Mouse (Mus musculus) erythroblast, embryonic 14.5 days (primary cell): ENCODE results near the gene Cntd1. TPM values are rescaled to one million over a fixed set of nuclear protein-coding genes. Genes with fewer than 3 reads are reported as not detected.

Experiments used
- H3K27me3 ChIP-seq: 2 replicates; pipeline ENCODE4 v1.6.1; 2012; ENCODE audit warnings: inconsistent platforms; ENCODE audit not compliant: control insufficient read depth
- H3K36me3 ChIP-seq: 2 replicates; pipeline ENCODE4 v1.6.1; 2012; ENCODE audit warnings: mild to moderate bottlenecking, inconsistent platforms; ENCODE audit not compliant: control insufficient read depth
- H3K4me1 ChIP-seq: 2 replicates; pipeline ENCODE4 v1.6.1; 2012; ENCODE audit warnings: inconsistent platforms; ENCODE audit not compliant: control insufficient read depth
- H3K4me3 ChIP-seq: replicated peaks from 2 replicates; pipeline ENCODE3; 2012; ENCODE audit warnings: moderate library complexity, mild to moderate bottlenecking, inconsistent platforms
- H3K9me3 ChIP-seq: 2 replicates; pipeline ENCODE4 v1.6.1; 2012; ENCODE audit warnings: low read length, inconsistent platforms, mixed read lengths; ENCODE audit not compliant: control insufficient read depth
- GATA1 ChIP-seq: IDR thresholded peaks from 2 replicates; pipeline ENCODE4 v1.6.1; 2012; ENCODE audit warnings: low read length, inconsistent platforms, mixed read lengths
- TAL1 ChIP-seq: IDR thresholded peaks from 3 replicates; pipeline ENCODE4 v1.6.1; 2012; ENCODE audit warnings: low read length, inconsistent platforms, mixed read lengths
- polyA plus RNA-seq: library from polyadenylated mRNA; stranded (reverse); fragments of >175 nt; gene quantifications from 2 replicates; pipeline ENCODE4 v1.2.3, GENCODE M21; 2012

Gene Cntd1
- polyA plus RNA-seq, result 0.02 TPM in 1 of 2 replicates, not detected in the other

DNA sequence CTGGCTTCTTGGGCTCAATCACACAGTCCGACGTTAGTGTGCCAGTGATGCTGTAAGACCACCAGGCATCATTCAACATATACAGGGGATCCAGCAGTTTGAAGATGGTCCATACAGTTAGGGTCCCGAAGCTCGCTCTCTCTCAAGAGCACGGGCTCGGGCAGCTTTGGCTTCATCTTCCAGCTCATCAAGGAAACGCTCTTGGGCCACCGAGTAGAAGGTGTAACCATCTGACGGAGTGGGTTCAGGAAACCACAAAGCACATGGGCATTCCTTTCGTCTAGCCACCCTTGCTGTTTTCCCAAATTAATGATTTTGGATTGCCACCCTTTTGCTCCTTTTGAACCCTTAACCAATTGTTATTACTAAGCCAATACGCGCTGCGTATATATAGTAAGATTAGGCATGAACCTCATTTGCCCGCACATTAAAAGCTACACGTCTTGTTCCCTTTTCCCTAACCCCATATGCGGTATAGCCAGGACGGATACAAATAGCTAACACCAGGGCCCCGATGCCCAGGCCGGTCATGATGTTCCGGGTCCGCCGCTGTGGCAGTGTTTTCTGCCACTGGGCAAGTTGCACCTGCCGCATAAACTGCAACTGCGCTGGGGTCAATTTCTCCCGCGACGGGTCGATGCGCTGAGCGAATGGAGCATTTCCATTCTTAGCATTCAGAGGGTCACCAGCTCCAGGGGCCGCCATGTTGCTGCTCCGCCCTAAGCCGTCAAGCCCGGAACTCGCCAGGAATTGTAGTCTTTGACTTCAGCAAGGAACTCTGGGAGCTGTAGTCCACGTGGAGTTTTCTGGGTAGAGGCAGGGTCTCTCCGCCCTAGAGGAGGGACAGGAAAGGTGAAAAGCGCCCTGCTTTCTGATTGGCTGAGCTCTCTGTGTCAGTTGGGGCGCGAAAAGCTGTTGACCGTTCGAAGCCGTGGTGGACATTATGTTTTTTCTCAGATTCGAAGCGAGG, at the start of gene Cntd1, which contains the start of gene Coa3:
Gene Cntd1 (plus strand): TSS at position 790 of the 970 bp plus-strand sequence.
Gene Coa3 (minus strand): TSS at position 892 of the 970 bp plus-strand sequence.
- Histone ChIP-seq H3K36me3 (peaks cover 41% of the 10 kb centered on the region), H3K4me3 (peak within 1 kb of the TSS; percentile 83), H3K4me1 (peaks cover 38% of the 10 kb centered on the region), H3K27me3 (peaks cover 5% of the 10 kb centered on the region), H3K9me3 (no peaks in the 10 kb centered on the region)
- no peak for TF ChIP-seq GATA1
- no peak for TF ChIP-seq TAL1

DNA sequence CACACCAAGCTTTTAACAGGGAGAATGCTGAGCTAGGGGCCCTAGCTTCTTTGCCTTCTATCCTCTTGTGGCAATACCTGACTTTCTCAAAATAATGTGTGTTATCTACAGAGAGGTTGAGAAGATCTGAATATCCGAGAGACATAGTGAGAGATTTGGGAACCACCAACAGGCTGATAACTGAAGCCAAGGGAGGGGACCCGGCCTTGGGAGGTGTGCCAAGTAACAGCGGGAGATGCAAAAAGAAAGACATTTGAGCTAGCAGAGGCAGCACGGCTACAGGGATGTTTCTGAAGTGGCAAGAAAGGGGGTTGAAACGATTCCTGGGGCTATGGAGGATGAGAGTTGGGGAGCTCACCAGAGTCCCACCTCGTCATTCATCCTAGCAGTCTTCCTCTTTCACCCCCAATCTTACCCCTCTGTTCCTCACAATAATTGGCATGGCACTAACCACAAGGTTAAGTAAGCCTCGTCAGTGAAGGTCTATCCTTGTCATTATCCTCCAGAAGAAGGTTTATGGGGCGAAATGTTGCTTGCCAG, 49.4 kb upstream of the Cntd1 start:
- H3K27me3 ChIP-seq, result peaks cover 72% of the 10 kb centered on the region
- no peak overlapping the region for H3K4me3 ChIP-seq
- TF ChIP-seq GATA1 (no peak), TAL1 (no peak)
- H3K4me1 ChIP-seq, result peaks cover 20% of the 10 kb centered on the region
- H3K9me3 ChIP-seq, result no peaks in the 10 kb centered on the region
- peaks cover 2% of the 10 kb centered on the region; the same call in 1 of the 2 replicates for H3K36me3 ChIP-seq

DNA sequence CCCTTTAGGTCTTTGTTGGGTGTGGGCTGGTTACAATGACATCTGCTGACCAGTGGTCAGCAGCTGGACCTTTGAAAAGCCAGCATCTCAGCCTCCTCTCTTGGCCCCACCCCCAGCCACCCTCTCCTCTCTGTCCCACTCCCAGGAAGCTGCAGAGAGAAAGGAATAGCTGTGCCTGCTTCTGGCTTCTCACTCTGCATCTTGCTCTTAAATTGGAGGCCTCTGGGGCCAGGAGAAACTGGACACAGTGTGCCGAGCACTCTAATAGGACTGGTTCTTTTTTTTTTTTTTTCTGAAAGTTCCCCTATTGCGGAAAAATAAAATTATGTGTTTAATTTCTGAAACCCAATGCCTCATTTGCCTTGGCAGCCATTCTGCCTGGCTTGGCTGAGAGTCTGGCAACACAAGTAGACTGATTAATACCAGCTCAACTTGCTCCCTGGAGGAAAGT, 48.7 kb upstream of the Cntd1 start:
- TF ChIP-seq TAL1, result no peak
- no peak for TF ChIP-seq GATA1

DNA sequence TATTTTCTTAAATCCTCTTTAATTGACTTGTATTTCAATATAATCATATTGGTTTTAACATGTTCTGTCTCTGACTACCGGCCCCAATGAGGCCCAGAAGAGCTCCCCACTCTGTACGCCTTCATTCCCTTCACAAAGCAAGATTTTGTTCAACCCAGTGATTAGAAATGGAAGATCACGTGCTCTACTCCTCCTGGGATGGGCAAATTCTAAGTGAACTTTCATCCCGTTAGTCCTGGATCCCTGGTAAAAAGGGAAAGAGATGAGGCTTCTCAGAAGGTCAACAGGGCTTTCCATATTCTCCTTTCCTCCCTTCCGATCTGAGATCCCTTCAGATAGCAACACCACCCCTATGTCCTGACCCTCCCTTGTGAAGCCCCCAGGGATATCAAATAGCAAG, 48.3 kb upstream of the Cntd1 start:
- peaks cover 81% of the 10 kb centered on the region for H3K27me3 ChIP-seq
- H3K4me1 ChIP-seq, result peaks cover 9% of the 10 kb centered on the region
- H3K36me3 ChIP-seq, result no peaks in the 10 kb centered on the region
- H3K4me3 ChIP-seq, result no peak overlapping the region
- no peaks in the 10 kb centered on the region for H3K9me3 ChIP-seq
- no peak for TF ChIP-seq TAL1
- no peak for TF ChIP-seq GATA1

More for the DNA sequence above, 48.7 kb upstream of the Cntd1 start:
- no peak overlapping the region for H3K4me3 ChIP-seq
- no peaks in the 10 kb centered on the region for H3K9me3 ChIP-seq
- peaks cover 78% of the 10 kb centered on the region for H3K27me3 ChIP-seq
- H3K4me1 ChIP-seq, result peaks cover 14% of the 10 kb centered on the region
- H3K36me3 ChIP-seq, result no peaks in the 10 kb centered on the region; the same call in 1 of the 2 replicates

DNA sequence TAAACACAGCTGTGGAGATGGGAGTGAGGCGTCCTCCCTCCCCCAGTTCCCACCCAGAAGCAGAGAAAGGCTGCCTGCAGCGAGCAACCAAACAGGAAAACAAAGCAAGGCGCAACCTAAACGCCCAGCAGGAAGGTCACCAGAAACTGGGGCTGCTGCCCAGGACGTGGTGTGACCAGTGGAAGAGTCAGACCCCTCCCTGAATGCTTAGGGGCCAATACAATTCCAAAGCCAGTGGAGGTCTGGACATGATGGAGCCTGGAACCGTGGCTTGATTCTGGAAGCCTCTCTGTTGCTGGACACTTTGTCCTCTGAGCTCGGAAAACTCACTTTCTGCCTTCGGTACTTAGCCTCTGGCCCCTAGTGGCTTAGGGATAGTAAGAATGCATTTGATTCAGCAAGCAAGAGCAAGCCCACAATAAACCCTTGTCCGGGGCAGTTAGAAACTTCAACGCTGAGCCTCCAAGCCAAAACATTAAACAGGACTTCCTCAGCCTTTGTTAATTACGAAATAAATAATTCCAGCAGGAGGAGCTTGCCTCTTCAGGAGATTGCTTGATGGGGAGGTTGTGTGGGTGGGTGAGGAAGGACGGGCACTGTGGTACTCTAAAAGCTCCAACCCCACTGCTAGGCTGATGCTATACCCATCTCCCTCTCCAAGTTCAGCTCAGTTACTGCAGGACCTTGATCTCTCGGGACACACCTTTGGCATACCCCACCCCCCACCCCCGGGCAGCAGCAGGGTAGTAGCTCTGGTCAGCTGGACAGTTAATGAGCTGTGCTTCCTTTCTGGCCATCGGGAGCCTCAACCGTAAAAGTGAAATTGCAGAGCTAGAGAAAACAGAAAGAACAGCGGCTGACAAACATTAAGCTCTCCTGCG, 47.6 kb upstream of the Cntd1 start:
- peaks cover 82% of the 10 kb centered on the region for H3K27me3 ChIP-seq
- no peaks in the 10 kb centered on the region for H3K9me3 ChIP-seq
- no peak for TF ChIP-seq TAL1
- TF ChIP-seq GATA1, result no peak
- H3K4me1 ChIP-seq, result peaks cover 5% of the 10 kb centered on the region
- H3K36me3 ChIP-seq, result no peaks in the 10 kb centered on the region
- no peak overlapping the region for H3K4me3 ChIP-seq

DNA sequence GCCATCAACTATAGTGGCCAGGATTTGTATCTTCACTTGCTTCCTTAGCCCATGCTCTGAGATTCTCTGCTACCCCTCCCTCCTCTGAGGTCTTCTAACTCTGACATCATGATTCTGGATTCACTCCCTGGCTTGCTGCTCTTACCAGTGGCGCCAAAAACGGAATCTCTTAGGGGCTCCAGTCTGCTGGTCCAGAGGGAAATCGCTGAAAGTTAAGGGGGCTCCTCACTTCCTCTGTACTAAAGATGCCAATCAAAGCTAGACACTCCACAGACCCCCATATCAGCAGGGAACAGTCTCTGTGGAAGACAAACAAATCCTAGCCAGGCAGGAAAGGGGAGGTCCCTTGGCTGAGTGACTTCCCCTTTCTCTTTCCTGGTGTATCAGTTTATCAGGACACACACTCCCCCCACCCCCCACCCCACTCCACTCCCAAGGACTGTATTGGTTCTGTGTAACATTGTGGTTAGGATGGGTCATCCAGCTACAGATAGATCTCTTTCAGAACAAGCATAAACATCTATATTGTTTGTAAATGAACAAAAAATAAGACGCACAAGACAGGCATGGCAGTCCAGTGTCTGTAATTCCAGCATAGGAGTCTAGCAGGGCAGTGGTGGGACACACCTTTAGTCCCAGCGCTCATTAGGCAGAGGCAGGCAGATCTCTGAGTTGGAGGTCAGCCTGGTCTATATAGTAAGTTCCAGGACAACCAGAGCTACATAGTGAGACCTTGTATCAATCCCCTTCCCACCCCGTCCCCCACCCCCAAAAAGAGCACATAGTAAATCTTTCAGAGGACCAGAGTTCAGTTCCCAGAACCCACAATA, 46.6 kb upstream of the Cntd1 start:
- H3K4me3 ChIP-seq, result no peak overlapping the region
- H3K9me3 ChIP-seq, result peaks cover 4% of the 10 kb centered on the region; the same call in 1 of the 2 replicates
- no peaks in the 10 kb centered on the region for H3K36me3 ChIP-seq
- H3K4me1 ChIP-seq, result peaks cover 1% of the 10 kb centered on the region; the same call in 1 of the 2 replicates
- peaks cover 86% of the 10 kb centered on the region for H3K27me3 ChIP-seq
- no peak for TF ChIP-seq GATA1
- no peak for TF ChIP-seq TAL1

DNA sequence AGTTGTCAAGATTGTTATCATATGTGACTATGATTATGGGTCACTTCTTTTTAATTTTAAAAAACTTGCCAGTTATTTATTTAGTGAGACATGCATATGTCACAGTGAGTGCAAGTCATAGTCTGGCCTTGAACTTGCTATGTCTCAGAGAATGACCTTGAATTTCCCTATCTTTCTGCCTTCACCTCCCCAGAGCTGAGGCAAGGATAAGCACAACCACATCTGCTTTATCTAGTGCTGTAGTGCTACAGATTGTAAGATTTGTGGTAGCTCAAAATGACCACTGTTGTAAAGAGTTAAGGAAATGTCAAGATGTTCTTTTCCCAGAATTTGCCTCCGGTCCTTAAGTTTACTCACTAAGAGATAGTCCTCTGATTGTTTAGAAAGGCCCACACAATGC, 45.6 kb upstream of the Cntd1 start:
- peaks cover 1% of the 10 kb centered on the region; the same call in 1 of the 2 replicates for H3K4me1 ChIP-seq
- no peaks in the 10 kb centered on the region for H3K36me3 ChIP-seq
- H3K4me3 ChIP-seq, result no peak overlapping the region
- H3K9me3 ChIP-seq, result peaks cover 4% of the 10 kb centered on the region; the same call in 1 of the 2 replicates
- H3K27me3 ChIP-seq, result peaks cover 78% of the 10 kb centered on the region
- TF ChIP-seq GATA1, result no peak
- no peak for TF ChIP-seq TAL1

DNA sequence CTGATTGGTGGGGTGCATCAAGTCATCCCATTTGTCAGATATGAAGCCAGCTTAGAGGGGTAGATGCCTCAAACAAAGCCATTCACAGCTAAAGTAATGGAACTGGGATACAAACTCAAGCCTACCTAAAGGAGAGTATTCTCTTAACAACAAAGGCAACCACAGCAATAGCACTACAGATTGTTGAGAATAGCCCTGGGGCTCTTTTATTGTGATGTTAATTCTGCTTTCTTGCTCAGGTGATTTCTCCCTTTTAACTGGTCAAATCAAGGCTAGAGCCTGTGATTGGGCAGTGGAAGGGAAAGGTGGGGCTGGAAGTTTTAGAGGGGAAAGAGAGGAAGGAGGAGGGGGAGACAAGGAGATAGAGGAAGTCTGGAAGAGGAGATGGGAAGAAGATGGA, 44.7 kb upstream of the Cntd1 start:
- Histone ChIP-seq H3K4me1 (peaks cover 1% of the 10 kb centered on the region; the same call in 1 of the 2 replicates), H3K27me3 (peaks cover 71% of the 10 kb centered on the region), H3K4me3 (no peak overlapping the region), H3K36me3 (no peaks in the 10 kb centered on the region), H3K9me3 (peaks cover 4% of the 10 kb centered on the region; the same call in 1 of the 2 replicates)
- no peak for TF ChIP-seq TAL1
- TF ChIP-seq GATA1, result no peak
